Mouse (Mus musculus): ENCODE measurements around the gene Zfp949.

- TF ChIP-seq POLR2A (IDR thresholded peaks at IDR 0.05; ENCODE audit: low read depth, low read length) = no peak
- TF ChIP-seq CTCF (IDR thresholded peaks at IDR 0.05; ENCODE audit: borderline replicate concordance, insufficient read depth, low read length) = no peak
Measured at GRCm38 (mm10) chr9:88548614-88548945, 760 bp downstream of the Zfp949 start.
